Mouse (Mus musculus) stomach, embryonic 14.5 days (tissue): ENCODE data around the gene Map3k5. TPM values are rescaled to one million over a fixed set of nuclear protein-coding genes. Genes with fewer than 3 reads are reported as not detected.

Experiments
- ATAC-seq: fragments of 200-750 bp; cut with Nextera tagmentation; 2 replicates; pipeline ENCODE4 v1.8.0; 2017; ENCODE audit warnings: low read depth, moderate TSS enrichment; ENCODE audit not compliant: insufficient number of reproducible peaks, insufficient read depth, low FRiP score
- H3K27ac ChIP-seq: fragments of 300-500 bp; sonication (generic); 2 replicates; pipeline ENCODE4 v1.5.1; 2014; ENCODE audit warnings: mild to moderate bottlenecking, low read length, moderate library complexity, mixed read lengths
- H3K27me3 ChIP-seq: fragments of 300-500 bp; sonication (generic); 2 replicates; pipeline ENCODE4 v1.6.1; 2014; ENCODE audit warnings: low read length, control low read depth, mixed read lengths; ENCODE audit not compliant: control insufficient read depth, insufficient read depth
- H3K36me3 ChIP-seq: fragments of 300-500 bp; sonication (generic); 2 replicates; pipeline ENCODE4 v1.6.1; 2014; ENCODE audit warnings: mild to moderate bottlenecking, control low read depth, low read length, moderate library complexity, mixed read lengths; ENCODE audit not compliant: control insufficient read depth, insufficient read depth
- H3K4me1 ChIP-seq: fragments of 300-500 bp; sonication (generic); 2 replicates; pipeline ENCODE4 v1.6.1; 2014; ENCODE audit warnings: low read length, control low read depth, mixed read lengths; ENCODE audit not compliant: control insufficient read depth, insufficient read depth
- H3K4me2 ChIP-seq: fragments of 300-500 bp; sonication (generic); replicated peaks from 2 replicates; pipeline ENCODE4 v1.6.1; 2014; ENCODE audit warnings: low read depth, low read length, control low read depth
- H3K4me3 ChIP-seq: fragments of 300-500 bp; sonication (generic); 2 replicates; pipeline ENCODE4 v1.5.1; 2014; ENCODE audit warnings: low read depth, low read length, control low read depth
- H3K9ac ChIP-seq: fragments of 300-500 bp; sonication (generic); replicated peaks from 2 replicates; pipeline ENCODE4 v1.6.1; 2014; ENCODE audit warnings: low read depth, mild to moderate bottlenecking, control low read depth, low read length, moderate library complexity, mixed read lengths
- H3K9me3 ChIP-seq: fragments of 300-500 bp; sonication (generic); 2 replicates; pipeline ENCODE4 v1.6.1; 2016; ENCODE audit warnings: low read depth, low read length, control low read depth; ENCODE audit not compliant: control insufficient read depth
- WGBS: fragments of 180-500 bp; shearing (Covaris S2); extraction: QIAGEN DNeasy Blood & Tissue Kit; methylation state at CpG from one replicate; pipeline ENCODE4 v1.1.7; 2014; 5-methylcytosine and 5-hydroxymethylcytosine counted together
- polyA plus RNA-seq: library from polyadenylated mRNA; unstranded; fragments of >200 nt; fragmentation: Nextera tagmentation; extraction: Ambion mirVana; gene quantifications from 2 replicates; pipeline ENCODE4 v1.2.1, GENCODE M21; 2014

Gene Map3k5
- polyA plus RNA-seq, 1 experiment from 2014 or later, result 4.6 TPM

DNA sequence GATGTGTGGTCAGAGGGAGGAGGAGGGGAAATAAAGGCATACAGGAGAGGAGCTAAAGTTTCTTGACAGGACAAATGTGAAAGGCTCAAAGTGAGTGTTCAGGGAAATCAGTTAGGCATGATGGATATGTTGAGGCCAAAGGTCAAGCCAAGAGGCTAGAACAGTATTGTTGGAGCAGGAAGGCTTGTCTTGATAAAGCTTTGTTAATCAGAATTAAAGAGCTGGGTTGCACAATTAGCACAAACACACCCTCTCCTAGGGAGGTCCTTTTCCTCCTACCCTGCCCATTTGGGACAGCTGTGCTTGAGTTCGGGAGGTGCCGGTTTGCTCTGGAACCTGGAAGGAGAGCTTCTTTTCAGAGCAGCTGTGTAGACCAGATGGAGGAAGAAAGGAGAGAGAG is 219.2 kb downstream of the Map3k5 start:
- no peaks in the 10 kb centered on the region for H3K9me3 ChIP-seq
- H3K27me3 ChIP-seq, result no peaks in the 10 kb centered on the region
- H3K9ac ChIP-seq, result no peak overlapping the region
- no peak for ATAC-seq
- no peak overlapping the region for H3K27ac ChIP-seq
- no peaks in the 10 kb centered on the region for H3K36me3 ChIP-seq
- no peak overlapping the region for H3K4me2 ChIP-seq
- no peaks in the 10 kb centered on the region for H3K4me1 ChIP-seq
- WGBS, result 37% methylated on average over 2 of the region's 2 CpGs
- no peak overlapping the region for H3K4me3 ChIP-seq

DNA sequence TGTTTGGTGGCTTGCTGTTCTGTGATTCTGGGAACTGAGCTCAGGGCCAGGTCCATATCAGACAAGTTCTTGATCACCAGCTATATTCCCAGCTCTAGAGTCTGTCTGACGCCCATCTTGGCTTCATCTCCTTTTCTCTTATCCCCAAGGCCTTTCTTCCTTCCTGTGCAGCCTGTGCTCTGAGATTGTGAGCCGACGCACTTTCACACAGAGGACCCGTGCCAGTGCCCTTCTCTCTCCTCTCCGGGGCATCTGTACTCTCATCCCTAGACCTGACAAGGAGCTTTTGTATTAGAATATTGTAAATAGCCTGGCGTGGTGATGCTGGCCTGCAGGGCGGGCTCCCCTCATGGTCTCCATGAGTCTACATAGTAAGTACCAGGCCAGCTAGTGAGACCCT is 221.1 kb downstream of the Map3k5 start:
- H3K4me1 ChIP-seq, result no peaks in the 10 kb centered on the region
- no peak overlapping the region for H3K27ac ChIP-seq
- H3K27me3 ChIP-seq, result no peaks in the 10 kb centered on the region
- H3K9ac ChIP-seq, result no peak overlapping the region
- 72% methylated on average over 7 of the region's 7 CpGs for WGBS
- ATAC-seq, result no peak
- no peak overlapping the region for H3K4me2 ChIP-seq
- no peaks in the 10 kb centered on the region for H3K9me3 ChIP-seq
- no peak overlapping the region for H3K4me3 ChIP-seq
- H3K36me3 ChIP-seq, result no peaks in the 10 kb centered on the region

DNA sequence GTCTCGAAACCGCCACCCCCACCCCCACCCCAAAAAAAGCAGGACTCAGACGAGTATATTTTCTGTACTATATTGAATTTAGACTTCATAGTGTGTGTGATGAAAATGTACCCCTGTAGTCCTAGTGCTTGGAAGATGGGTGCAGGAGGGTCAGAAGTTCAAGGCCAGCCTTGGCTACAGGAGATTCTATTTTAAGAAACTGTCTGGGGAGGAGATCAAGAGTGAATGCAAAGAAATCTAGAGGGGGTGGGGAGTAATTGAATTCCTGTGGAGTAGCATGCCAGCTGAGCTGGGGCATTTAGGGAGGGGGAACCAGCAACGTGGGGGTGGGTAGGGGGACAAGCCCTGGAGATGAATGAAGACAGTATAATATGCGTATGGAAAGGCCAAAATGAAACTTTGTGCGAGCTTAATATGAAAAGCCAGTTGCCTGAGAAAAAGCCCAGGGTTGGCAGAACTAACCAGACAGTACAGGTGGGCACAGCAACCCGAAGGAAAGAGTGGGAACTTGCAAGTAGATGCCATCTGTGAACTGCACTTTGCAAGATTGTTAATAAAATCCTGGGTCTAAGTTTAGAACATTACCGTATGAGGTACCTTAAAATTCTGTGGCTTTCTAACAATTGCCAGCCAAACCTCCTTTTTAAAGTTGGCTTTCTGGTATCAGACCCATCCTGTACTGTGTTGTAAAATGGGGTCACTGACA is 222.9 kb downstream of the Map3k5 start:
- Histone ChIP-seq H3K4me2 (no peak overlapping the region), H3K9me3 (no peaks in the 10 kb centered on the region)
- no peak for ATAC-seq

GRCm38 (mm10) chr10:20158756-20159155 is 224.5 kb downstream of the Map3k5 start:
- Histone ChIP-seq H3K4me1 (no peaks in the 10 kb centered on the region), H3K9ac (no peak overlapping the region), H3K4me2 (no peak overlapping the region), H3K9me3 (no peaks in the 10 kb centered on the region), H3K36me3 (no peaks in the 10 kb centered on the region), H3K27me3 (no peaks in the 10 kb centered on the region), H3K4me3 (no peak overlapping the region), H3K27ac (no peak overlapping the region)
- ATAC-seq, result no peak
- WGBS, result 45% methylated on average over 4 of the region's 4 CpGs

More for the DNA sequence above, 222.9 kb downstream of the Map3k5 start:
- Histone ChIP-seq H3K27ac (no peak overlapping the region), H3K27me3 (no peaks in the 10 kb centered on the region), H3K4me1 (no peaks in the 10 kb centered on the region), H3K4me3 (no peak overlapping the region), H3K36me3 (no peaks in the 10 kb centered on the region), H3K9ac (no peak overlapping the region)
- WGBS, result 79% methylated on average over 8 of the region's 8 CpGs

- Histone ChIP-seq H3K9ac (no peak overlapping the region), H3K9me3 (no peaks in the 10 kb centered on the region), H3K36me3 (no peaks in the 10 kb centered on the region), H3K4me3 (no peak overlapping the region), H3K4me2 (no peak overlapping the region), H3K4me1 (no peaks in the 10 kb centered on the region), H3K27me3 (no peaks in the 10 kb centered on the region), H3K27ac (no peak overlapping the region)
- WGBS, result 80% methylated on average over 5 of the region's 5 CpGs
- ATAC-seq, result no peak
Measured at GRCm38 (mm10) chr10:20159308-20159707, 225.0 kb downstream of the Map3k5 start.

- Histone ChIP-seq H3K27ac (no peak overlapping the region), H3K4me1 (no peaks in the 10 kb centered on the region), H3K4me2 (no peak overlapping the region), H3K27me3 (no peaks in the 10 kb centered on the region), H3K9ac (no peak overlapping the region), H3K4me3 (no peak overlapping the region), H3K9me3 (no peaks in the 10 kb centered on the region), H3K36me3 (no peaks in the 10 kb centered on the region)
- 53% methylated on average over 8 of the region's 8 CpGs for WGBS
- ATAC-seq, result no peak
Measured at GRCm38 (mm10) chr10:20160914-20161313, 226.6 kb downstream of the Map3k5 start.

- no peak overlapping the region for H3K4me2 ChIP-seq
- H3K9ac ChIP-seq, result no peak overlapping the region
- no peaks in the 10 kb centered on the region for H3K36me3 ChIP-seq
- no peaks in the 10 kb centered on the region for H3K9me3 ChIP-seq
- no peak overlapping the region for H3K27ac ChIP-seq
- no peak for ATAC-seq
- H3K4me3 ChIP-seq, result no peak overlapping the region
- WGBS, result 68% methylated on average over 5 of the region's 5 CpGs
- H3K4me1 ChIP-seq, result 0 out of 2 replicates have a peak, but pooled peaks cover 2% of the 10 kb centered on the region
- no peaks in the 10 kb centered on the region for H3K27me3 ChIP-seq
Measured at GRCm38 (mm10) chr10:20164810-20165209, 230.5 kb downstream of the Map3k5 start.

GRCm38 (mm10) chr10:20166797-20167196 is 232.5 kb downstream of the Map3k5 start:
- WGBS, result 77% methylated on average over 11 of the region's 11 CpGs
- H3K9ac ChIP-seq, result no peak overlapping the region

DNA sequence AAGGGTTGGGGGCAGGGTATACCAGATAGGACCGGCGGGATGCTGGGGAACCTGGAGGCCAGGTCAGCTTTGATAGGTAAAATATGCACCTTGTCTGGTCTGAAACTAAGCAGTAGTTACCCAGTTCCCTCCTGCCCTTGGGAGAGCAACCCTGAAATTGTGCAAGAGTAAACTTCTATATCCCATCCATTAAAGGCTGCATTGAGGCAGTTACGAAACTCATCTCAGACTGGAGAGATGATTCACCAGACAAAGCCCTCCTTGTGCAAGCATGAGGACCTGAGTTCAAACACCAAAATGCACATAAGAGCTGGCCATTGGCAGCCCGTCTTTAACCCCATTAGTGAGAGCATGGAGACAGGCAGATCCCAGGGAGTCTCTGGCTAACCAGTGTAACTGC is 233.2 kb downstream of the Map3k5 start:
- Histone ChIP-seq H3K4me3 (no peak overlapping the region), H3K36me3 (no peaks in the 10 kb centered on the region), H3K27me3 (no peaks in the 10 kb centered on the region), H3K4me2 (no peak overlapping the region), H3K9ac (no peak overlapping the region), H3K27ac (no peak overlapping the region), H3K9me3 (no peaks in the 10 kb centered on the region), H3K4me1 (peaks cover 13% of the 10 kb centered on the region; the same call in 1 of the 2 replicates)
- no peak for ATAC-seq
- WGBS, result 87% methylated on average over 4 of the region's 4 CpGs

More at GRCm38 (mm10) chr10:20166797-20167196, 232.5 kb downstream of the Map3k5 start:
- no peak overlapping the region for H3K4me3 ChIP-seq
- peaks cover 13% of the 10 kb centered on the region; the same call in 1 of the 2 replicates for H3K4me1 ChIP-seq
- H3K36me3 ChIP-seq, result no peaks in the 10 kb centered on the region
- no peak overlapping the region for H3K4me2 ChIP-seq
- no peak for ATAC-seq
- H3K27me3 ChIP-seq, result no peaks in the 10 kb centered on the region
- H3K9me3 ChIP-seq, result no peaks in the 10 kb centered on the region
- no peak overlapping the region for H3K27ac ChIP-seq
